Mouse (Mus musculus): Measurements from ENCODE around the gene Fam214b. TPM values are rescaled to one million over a fixed set of nuclear protein-coding genes. Genes with fewer than 3 reads are reported as not detected.
"Not testable (repeated sequence)": the region's sequence is repeated elsewhere in the genome, so short reads cannot be mapped to it uniquely, and the experiment has no call there.

The Fam214b gene
- polyA plus RNA-seq, 1 experiment from 2014 or later: 5.1 TPM

- no peaks in the 10 kb centered on the region for H3K9me3 ChIP-seq (ENCODE audit: control insufficient read depth, low read length)
- no peak overlapping the region for H3K4me3 ChIP-seq (ENCODE audit: low read depth, low read length)
- H3K27me3 ChIP-seq (replicated peaks; ENCODE audit: control insufficient read depth, insufficient read depth, low read length): no peaks in the 10 kb centered on the region
- H3K4me2 ChIP-seq (ENCODE audit: low read length): no peak overlapping the region
- no peak for DNase-seq (ENCODE audit: low spot score)
- 0 out of 2 replicates have a peak, but pooled peaks cover 8% of the 10 kb centered on the region for H3K36me3 ChIP-seq (ENCODE audit: control insufficient read depth, insufficient read depth, low read length)
- no peak for ATAC-seq (replicated peaks; ENCODE audit: low FRiP score, low TSS enrichment, low read depth)
- H3K9ac ChIP-seq (ENCODE audit: low read length): no peak overlapping the region
- WGBS: 56% methylated on average over 2 of the region's 2 CpGs
- no peak overlapping the region for H3K27ac ChIP-seq (ENCODE audit: low read depth)
- peaks cover 5% of the 10 kb centered on the region; the same call in 1 of the 2 replicates for H3K4me1 ChIP-seq (replicated peaks; ENCODE audit: control insufficient read depth, insufficient read depth, low read length)
Measured at GRCm38 (mm10) chr4:43005765-43006164, 40.3 kb downstream of the Fam214b start.

GRCm38 (mm10) chr4:43004951-43005350 is 41.1 kb downstream of the Fam214b start:
- Histone ChIP-seq H3K4me1 (replicated peaks; ENCODE audit: control insufficient read depth, insufficient read depth, low read length) (peaks cover 5% of the 10 kb centered on the region; the same call in 1 of the 2 replicates), H3K9me3 (ENCODE audit: control insufficient read depth, low read length) (no peaks in the 10 kb centered on the region), H3K9ac (ENCODE audit: low read length) (no peak overlapping the region), H3K4me2 (ENCODE audit: low read length) (no peak overlapping the region), H3K4me3 (ENCODE audit: low read depth, low read length) (no peak overlapping the region), H3K27ac (ENCODE audit: low read depth) (no peak overlapping the region), H3K36me3 (ENCODE audit: control insufficient read depth, insufficient read depth, low read length) (0 out of 2 replicates have a peak, but pooled peaks cover 8% of the 10 kb centered on the region), H3K27me3 (replicated peaks; ENCODE audit: control insufficient read depth, insufficient read depth, low read length) (no peaks in the 10 kb centered on the region)
- WGBS: 93% methylated on average over 3 of the region's 3 CpGs
- DNase-seq (ENCODE audit: low spot score): no peak
- no peak for ATAC-seq (replicated peaks; ENCODE audit: low FRiP score, low TSS enrichment, low read depth)

GRCm38 (mm10) chr4:43002756-43003439 is 43.1 kb downstream of the Fam214b start:
- H3K27ac ChIP-seq (ENCODE audit: low read depth): no peak overlapping the region
- no peaks in the 10 kb centered on the region for H3K9me3 ChIP-seq (ENCODE audit: control insufficient read depth, low read length)
- no peaks in the 10 kb centered on the region for H3K27me3 ChIP-seq (replicated peaks; ENCODE audit: control insufficient read depth, insufficient read depth, low read length)
- no peak overlapping the region for H3K4me3 ChIP-seq (ENCODE audit: low read depth, low read length)
- H3K36me3 ChIP-seq (ENCODE audit: control insufficient read depth, insufficient read depth, low read length): 0 out of 2 replicates have a peak, but pooled peaks cover 8% of the 10 kb centered on the region
- no peak overlapping the region for H3K4me2 ChIP-seq (ENCODE audit: low read length)
- WGBS: 75% methylated on average over 12 of the region's 12 CpGs
- peaks cover 12% of the 10 kb centered on the region for H3K4me1 ChIP-seq (replicated peaks; ENCODE audit: control insufficient read depth, insufficient read depth, low read length)
- no peak for ATAC-seq (replicated peaks; ENCODE audit: low FRiP score, low TSS enrichment, low read depth)
- DNase-seq (ENCODE audit: low spot score): no peak
- no peak overlapping the region for H3K9ac ChIP-seq (ENCODE audit: low read length)

DNA sequence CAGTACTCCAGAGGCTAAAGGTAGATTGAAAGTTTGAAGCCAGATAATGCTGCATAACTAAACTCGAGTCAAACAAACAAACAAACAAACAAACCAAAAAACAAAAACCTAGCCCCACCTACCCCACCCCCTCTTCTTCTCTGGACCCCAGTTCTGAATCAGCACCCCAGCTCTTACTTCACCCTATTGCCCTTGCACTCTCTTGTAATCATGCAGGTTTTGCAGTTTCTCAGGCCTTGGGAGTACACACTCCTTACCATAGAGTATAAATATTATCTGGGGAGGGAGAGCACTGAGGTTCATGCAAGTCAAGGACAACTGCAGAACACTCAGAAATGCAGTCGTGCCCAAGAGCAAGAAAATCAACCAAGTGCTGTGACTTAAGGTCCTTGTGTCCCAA is 44.7 kb downstream of the Fam214b start:
- Histone ChIP-seq H3K27ac (ENCODE audit: low read depth) (peak overlapping the region; percentile 85; the same call in 1 of the 2 replicates), H3K4me3 (ENCODE audit: low read depth, low read length) (no peak overlapping the region), H3K27me3 (replicated peaks; ENCODE audit: control insufficient read depth, insufficient read depth, low read length) (no peaks in the 10 kb centered on the region), H3K9ac (ENCODE audit: low read length) (no peak overlapping the region), H3K9me3 (ENCODE audit: control insufficient read depth, low read length) (no peaks in the 10 kb centered on the region), H3K4me1 (replicated peaks; ENCODE audit: control insufficient read depth, insufficient read depth, low read length) (peaks cover 17% of the 10 kb centered on the region), H3K36me3 (ENCODE audit: control insufficient read depth, insufficient read depth, low read length) (peaks cover 2% of the 10 kb centered on the region; the same call in 1 of the 2 replicates), H3K4me2 (ENCODE audit: low read length) (no peak overlapping the region)
- DNase-seq (ENCODE audit: low spot score): no peak
- WGBS: 80% methylated on average over 2 of the region's 2 CpGs
- ATAC-seq (replicated peaks; ENCODE audit: low FRiP score, low TSS enrichment, low read depth): no peak

GRCm38 (mm10) chr4:43000141-43000986 is 45.7 kb downstream of the Fam214b start, which contains the start of gene Vcp:
Gene Vcp, minus strand, starts transcription at chr4:43000507.
- not testable (repeated sequence) for H3K27me3 ChIP-seq (replicated peaks; ENCODE audit: control insufficient read depth, insufficient read depth, low read length); H3K9me3 ChIP-seq (ENCODE audit: control insufficient read depth, low read length)
- H3K36me3 ChIP-seq (ENCODE audit: control insufficient read depth, insufficient read depth, low read length): peaks cover 11% of the 10 kb centered on the region
- H3K9ac ChIP-seq (ENCODE audit: low read length): peak within 1 kb of the TSS; percentile 94
- WGBS: under 1% methylated on average over 46 of the region's 56 CpGs
- H3K27ac ChIP-seq (ENCODE audit: low read depth): peak within 1 kb of the TSS; percentile 99
- peak within 1 kb of the TSS; percentile 97 for H3K4me3 ChIP-seq (ENCODE audit: low read depth, low read length)
- ATAC-seq (replicated peaks; ENCODE audit: low FRiP score, low TSS enrichment, low read depth) (peak; percentile 97), DNase-seq (ENCODE audit: low spot score) (peak; percentile 97)
- peaks cover 17% of the 10 kb centered on the region for H3K4me1 ChIP-seq (replicated peaks; ENCODE audit: control insufficient read depth, insufficient read depth, low read length)
- H3K4me2 ChIP-seq (ENCODE audit: low read length): peak within 1 kb of the TSS; percentile 96

- H3K36me3 ChIP-seq (ENCODE audit: control insufficient read depth, insufficient read depth, low read length): peaks cover 19% of the 10 kb centered on the region
- peak overlapping the region; percentile 94 for H3K9ac ChIP-seq (ENCODE audit: low read length)
- no peaks in the 10 kb centered on the region for H3K27me3 ChIP-seq (replicated peaks; ENCODE audit: control insufficient read depth, insufficient read depth, low read length)
- peak overlapping the region; percentile 97 for H3K4me3 ChIP-seq (ENCODE audit: low read depth, low read length)
- H3K27ac ChIP-seq (ENCODE audit: low read depth): peak overlapping the region; percentile 99
- ATAC-seq (replicated peaks; ENCODE audit: low FRiP score, low TSS enrichment, low read depth) (peak; percentile 85), DNase-seq (ENCODE audit: low spot score) (peak; percentile 91)
- peak overlapping the region; percentile 96 for H3K4me2 ChIP-seq (ENCODE audit: low read length)
- no peaks in the 10 kb centered on the region for H3K9me3 ChIP-seq (ENCODE audit: control insufficient read depth, low read length)
- H3K4me1 ChIP-seq (replicated peaks; ENCODE audit: control insufficient read depth, insufficient read depth, low read length): peaks cover 17% of the 10 kb centered on the region
- under 1% methylated on average over 51 of the region's 51 CpGs for WGBS
Measured at GRCm38 (mm10) chr4:42999451-43000140, 46.4 kb downstream of the Fam214b start.

DNA sequence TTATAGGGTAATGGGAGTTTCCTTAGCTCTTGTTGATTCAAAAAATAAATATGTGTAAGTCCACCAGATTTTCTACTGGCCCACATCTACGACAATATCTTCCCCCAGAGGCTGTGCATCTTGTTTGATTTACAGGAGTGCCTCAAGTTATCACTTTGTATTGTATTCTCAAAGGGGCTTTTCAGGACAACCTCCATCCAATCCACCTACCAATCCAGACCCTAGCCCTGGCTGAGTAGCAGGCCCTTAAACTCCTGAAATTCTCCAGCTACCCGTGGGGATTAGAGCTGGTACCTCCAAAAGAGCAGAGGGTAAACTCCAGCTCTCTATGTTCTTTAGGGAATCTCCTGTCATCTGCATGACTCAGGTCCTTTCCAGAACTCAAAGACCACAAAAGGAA is 48.0 kb downstream of the Fam214b start:
- no peak overlapping the region for H3K27ac ChIP-seq (ENCODE audit: low read depth)
- H3K4me1 ChIP-seq (replicated peaks; ENCODE audit: control insufficient read depth, insufficient read depth, low read length): peaks cover 17% of the 10 kb centered on the region
- peaks cover 35% of the 10 kb centered on the region for H3K36me3 ChIP-seq (ENCODE audit: control insufficient read depth, insufficient read depth, low read length)
- no peaks in the 10 kb centered on the region for H3K27me3 ChIP-seq (replicated peaks; ENCODE audit: control insufficient read depth, insufficient read depth, low read length)
- no peak overlapping the region for H3K9ac ChIP-seq (ENCODE audit: low read length)
- H3K9me3 ChIP-seq (ENCODE audit: control insufficient read depth, low read length): no peaks in the 10 kb centered on the region
- DNase-seq (ENCODE audit: low spot score) (no peak), ATAC-seq (replicated peaks; ENCODE audit: low FRiP score, low TSS enrichment, low read depth) (no peak)
- WGBS: 47% methylated on average over 2 of the region's 2 CpGs
- peak overlapping the region; percentile 96 for H3K4me2 ChIP-seq (ENCODE audit: low read length)
- peak overlapping the region; percentile 97; the same call in 1 of the 2 replicates for H3K4me3 ChIP-seq (ENCODE audit: low read depth, low read length)

DNA sequence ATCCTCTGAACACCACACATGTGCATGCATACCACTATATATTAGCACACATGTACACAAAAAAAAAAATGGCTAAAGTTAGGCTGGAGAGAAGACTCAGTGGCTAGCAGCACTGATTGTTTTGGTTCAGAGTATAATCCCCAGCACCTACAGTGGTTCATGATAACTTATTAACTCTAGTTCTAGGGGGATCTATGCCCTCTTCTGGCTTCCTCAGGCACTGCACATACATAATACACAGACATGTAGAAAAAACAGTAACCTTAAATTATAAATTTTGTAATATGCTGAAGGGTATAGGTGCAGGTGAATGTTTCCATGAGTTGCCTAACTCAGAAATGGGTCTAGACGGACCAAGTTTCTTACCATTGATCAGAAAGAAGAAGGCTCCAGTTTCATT is 57.7 kb downstream of the Fam214b start:
- Histone ChIP-seq H3K27ac (ENCODE audit: low read depth) (no peak overlapping the region), H3K9ac (ENCODE audit: low read length) (no peak overlapping the region), H3K4me1 (replicated peaks; ENCODE audit: control insufficient read depth, insufficient read depth, low read length) (no peaks in the 10 kb centered on the region), H3K4me2 (ENCODE audit: low read length) (no peak overlapping the region), H3K36me3 (ENCODE audit: control insufficient read depth, insufficient read depth, low read length) (peaks cover 100% of the 10 kb centered on the region), H3K4me3 (ENCODE audit: low read depth, low read length) (no peak overlapping the region), H3K27me3 (replicated peaks; ENCODE audit: control insufficient read depth, insufficient read depth, low read length) (no peaks in the 10 kb centered on the region), H3K9me3 (ENCODE audit: control insufficient read depth, low read length) (no peaks in the 10 kb centered on the region)
- ATAC-seq (replicated peaks; ENCODE audit: low FRiP score, low TSS enrichment, low read depth) (no peak), DNase-seq (ENCODE audit: low spot score) (no peak)
- WGBS: 86% methylated on average over 1 of the region's 1 CpGs

Measured in intestine, embryonic 14.5 days (tissue).